Mouse (Mus musculus) cerebral cortex, adult 2 months (tissue): Measurements from ENCODE around the gene Folr2.

Experiments used
- WGBS: fragments of 180-500 bp; shearing (Covaris S2); methylation state at CpG from one replicate; pipeline ENCODE4 v1.1.7; 2018; 5-methylcytosine and 5-hydroxymethylcytosine counted together

Folr2 gene

DNA sequence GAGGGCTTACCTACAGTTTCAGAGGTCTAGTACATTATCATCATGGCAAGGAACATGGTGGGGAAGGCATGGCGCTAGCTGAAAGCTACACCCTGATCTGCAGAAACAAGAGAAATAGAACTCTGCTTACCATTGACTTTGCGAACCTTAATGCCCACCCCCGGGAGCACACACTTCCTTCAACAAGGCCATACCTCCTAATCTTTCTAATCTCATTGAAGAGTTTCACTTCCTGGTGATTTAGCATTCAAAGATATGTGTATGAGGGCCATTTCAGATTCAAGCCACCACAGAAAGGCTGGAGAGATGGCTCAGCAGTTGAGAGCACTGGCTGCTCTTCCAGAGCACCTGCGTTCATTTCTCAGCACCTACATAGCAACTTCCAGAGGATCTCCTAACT, at the start of gene Folr2:
Gene Folr2 (minus strand): TSS at position 101 of the 400 bp plus-strand sequence.
- WGBS = 94% methylated on average over 4 of the region's 4 CpGs

GRCm38 (mm10) chr7:101906696-101907095, 49.7 kb upstream of the Folr2 start:
- WGBS = 63% methylated on average over 8 of the region's 8 CpGs

- WGBS = 8% methylated on average over 11 of the region's 11 CpGs
Measured at GRCm38 (mm10) chr7:101906287-101906681, 49.3 kb upstream of the Folr2 start, which contains the start of gene Tomt. TSS of gene Tomt (minus strand) at chr7:101906359.

GRCm38 (mm10) chr7:101905561-101906286, 48.7 kb upstream of the Folr2 start, which contains the start of gene Lamtor1:
TSS of gene Lamtor1 (plus strand) at chr7:101905904.
- WGBS = under 1% methylated on average over 61 of the region's 61 CpGs

DNA sequence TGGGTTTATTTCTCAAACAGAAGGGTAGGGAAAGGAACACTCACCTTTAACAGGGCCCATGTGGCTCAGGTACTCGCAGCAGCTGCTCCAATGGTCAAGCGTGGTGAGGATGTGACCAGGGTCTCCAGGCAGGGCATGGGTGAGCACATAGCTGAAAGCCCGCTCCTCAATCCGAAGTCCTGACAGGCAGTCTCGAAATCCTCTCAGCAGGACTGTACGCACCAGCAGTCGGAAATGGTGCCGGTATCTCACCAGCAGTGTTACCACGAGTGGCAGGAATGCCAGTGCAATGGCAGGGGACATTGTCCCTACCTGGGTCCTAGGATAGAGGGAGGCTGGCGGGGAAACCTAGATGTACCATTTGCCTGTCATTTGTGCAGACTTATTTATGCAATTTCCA, 45.0 kb upstream of the Folr2 start:
- 95% methylated on average over 10 of the region's 10 CpGs for WGBS

DNA sequence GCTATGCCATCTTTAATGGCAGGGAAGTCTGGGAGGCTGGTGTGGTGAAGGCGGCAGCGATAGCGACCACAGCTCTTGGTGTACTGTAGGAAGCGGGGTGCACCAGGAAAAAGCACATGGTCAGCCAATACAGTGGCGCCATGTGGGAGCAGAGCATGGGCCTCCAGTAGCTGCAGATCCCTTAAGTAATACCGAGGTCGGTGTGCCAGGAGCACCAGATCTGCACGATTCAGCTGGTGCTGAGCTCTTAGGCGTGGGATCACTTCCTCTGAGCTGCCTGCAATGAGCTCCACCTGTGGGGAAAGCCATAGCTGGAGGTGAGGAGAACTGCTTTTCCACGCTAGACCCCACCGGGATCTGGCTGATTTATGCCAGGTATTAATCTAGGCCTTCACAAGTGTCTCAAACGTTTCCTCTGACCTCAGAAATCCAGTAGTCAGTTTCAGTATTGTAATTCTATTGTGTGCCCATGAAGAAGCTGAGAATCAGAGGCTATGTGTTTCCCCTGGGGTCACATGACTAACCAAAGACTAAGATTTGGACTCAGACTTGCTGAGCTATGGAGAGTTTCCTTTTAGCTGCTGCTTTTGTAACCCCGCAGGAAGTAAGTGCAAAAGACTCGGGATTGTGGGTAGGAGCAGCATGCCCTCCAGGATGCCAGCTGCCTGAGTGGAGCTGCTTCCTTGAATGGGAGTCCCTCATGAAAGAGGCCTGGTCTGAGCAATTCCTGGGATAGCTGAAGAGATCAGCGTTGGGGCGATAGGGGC, 43.5 kb upstream of the Folr2 start:
- WGBS = 90% methylated on average over 16 of the region's 16 CpGs

DNA sequence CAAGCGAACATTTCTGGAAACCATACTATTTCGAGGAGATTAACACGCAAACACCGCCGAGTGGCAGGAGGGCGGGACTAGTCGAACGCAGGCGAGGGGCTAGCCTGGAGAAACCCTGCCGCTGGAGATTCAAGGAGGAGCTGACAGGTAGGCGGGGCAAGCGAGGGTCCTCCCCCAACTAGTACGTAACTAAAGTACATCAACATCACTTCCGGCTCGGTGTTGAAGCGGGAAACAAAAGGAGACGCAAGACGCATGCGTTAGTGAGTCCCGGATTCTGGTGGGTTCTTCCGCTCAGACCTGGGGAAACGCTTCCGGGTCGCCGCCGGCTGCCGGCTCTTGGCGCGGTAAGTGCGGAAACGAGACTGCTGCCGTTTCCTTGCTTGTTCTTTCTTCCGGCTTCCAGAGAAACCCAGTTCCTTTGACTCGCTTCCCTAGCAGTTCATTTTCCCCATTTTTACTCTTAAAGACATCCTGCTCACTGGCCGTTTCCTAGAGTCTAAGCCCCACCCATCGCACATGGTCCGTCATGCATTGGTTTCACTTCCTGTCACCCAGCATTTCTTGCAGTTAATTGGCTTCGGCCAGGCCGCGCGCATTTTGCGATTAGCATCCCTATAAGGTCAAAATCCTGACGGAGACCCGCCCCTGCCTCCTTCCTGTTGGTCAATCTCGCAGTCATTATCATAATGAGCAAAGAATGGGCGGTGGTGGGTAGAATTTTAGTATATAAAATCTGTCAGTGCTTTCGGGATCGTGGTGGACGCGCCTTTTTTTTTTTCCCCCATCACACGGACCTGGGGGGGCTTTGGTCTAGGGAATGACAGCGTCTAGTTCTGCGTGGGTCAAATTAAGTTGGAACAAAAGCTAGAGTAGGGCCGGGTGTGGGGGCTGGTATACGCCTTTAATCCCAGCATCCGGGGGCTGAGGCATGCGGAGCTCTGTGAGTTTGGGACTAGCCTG, 39.4 kb upstream of the Folr2 start:
- WGBS = under 1% methylated on average over 57 of the region's 57 CpGs

DNA sequence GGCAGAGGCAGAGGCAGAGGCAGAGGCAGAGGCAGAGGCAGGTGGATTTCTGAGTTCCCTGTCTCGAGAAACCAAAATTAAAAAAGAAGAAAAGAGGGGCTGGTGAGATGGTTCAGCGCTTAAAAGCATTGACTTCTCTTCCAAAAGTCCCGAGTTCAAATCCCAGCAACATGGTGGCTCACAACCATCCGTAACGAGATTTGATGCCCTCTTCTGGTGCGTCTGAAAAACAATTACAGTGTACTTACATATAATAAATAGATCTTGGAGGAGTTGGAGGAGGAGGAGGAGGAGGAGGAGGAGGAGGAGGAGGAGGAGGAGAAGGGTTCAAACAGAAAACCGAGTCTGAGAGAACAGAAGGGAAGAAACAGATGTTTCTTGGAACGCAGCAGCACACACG, 38.7 kb upstream of the Folr2 start:
- 19% methylated on average over 9 of the region's 9 CpGs for WGBS

DNA sequence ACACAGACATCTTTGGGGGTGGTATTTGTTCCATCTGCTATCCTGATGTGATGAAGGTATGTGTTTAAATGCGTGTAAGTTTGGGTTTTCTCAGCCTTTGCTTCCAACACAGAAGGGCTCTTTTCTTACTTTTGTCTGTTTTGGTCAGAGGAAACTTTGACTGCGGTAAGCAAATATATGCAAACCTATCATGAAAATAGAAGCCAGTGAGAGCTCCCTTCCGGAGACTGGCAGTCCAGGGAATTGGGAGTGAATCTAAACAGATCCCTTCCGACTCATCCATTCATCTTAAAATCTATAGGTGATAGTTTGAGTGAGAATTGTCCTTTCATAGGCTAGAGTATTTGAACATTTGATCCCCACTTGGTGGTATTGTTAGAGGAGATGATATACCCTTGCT, 31.5 kb upstream of the Folr2 start:
- WGBS = 80% methylated on average over 4 of the region's 4 CpGs

DNA sequence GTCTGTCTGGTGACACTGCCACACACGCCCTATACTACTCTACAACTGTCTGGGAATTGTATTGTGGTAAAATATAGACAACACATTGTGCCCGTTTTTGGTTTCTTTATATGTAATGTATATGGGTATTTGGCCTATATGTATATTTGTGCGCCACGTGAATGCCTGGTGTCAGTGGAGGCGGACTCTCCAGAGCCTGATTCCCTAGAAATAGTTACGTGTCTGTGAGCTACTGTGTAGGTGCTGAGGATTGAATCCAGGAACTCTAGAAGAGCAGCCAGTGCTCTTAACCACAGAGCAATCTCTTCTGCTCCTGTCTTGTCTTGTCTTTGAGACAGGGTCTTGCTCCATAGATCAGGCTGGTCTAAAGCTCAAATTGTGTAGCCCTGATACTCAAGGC, 29.3 kb upstream of the Folr2 start:
- 50% methylated on average over 6 of the region's 6 CpGs for WGBS

DNA sequence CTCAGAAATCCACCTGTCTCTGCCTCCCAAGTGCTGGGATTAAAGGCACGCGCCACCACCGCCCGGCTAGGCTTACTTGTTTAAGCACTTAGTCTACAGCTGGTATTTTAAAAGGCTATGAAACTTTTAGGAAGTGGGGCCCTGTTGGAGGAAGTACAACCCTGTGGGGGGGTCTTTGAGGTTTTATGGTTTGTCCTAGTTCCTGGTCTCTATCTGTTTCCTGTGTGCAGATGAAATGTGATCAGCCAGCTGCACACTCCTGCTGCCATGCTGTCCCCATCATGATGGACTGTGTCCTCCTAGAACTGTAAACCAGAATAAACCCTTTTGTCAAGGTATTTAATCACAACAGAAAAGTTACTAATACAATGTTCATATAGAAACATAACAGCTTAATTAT, 27.2 kb upstream of the Folr2 start:
- 99% methylated on average over 4 of the region's 4 CpGs for WGBS

DNA sequence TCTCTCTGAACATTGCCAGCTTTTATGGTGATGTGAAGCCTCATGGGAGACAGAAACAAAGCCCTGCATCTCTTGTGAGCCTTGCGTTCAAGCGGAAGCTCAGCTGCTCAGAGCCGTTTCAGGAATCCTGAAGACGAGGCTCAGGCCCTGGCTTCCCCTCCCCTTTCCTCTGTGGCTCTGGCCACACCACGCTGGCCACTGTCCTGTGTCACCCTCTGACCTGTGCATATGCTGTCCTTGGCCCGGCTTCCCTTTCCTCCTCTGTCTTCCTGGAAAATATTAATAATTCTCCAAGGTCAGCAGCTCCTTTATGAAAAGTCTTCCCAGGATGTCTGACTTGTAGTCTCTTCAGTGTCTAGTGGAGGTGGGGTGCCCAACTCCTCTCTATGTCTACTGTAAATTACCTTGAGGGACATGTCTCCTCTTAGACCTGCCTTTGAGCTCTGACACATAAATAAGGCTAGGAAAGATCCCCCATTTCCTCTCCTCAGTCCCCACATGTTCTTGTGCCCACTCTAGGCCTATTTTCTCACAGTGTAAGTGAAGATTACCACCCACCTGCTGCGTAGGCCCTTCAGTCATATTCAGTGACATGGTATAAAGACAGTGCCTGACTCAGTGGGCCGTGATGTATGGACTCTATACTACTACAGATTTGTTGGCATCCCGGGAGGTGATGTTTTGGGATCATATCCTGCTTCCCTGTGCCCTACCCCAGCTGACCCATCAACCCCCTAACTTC, 25.6 kb upstream of the Folr2 start:
- WGBS = 56% methylated on average over 9 of the region's 9 CpGs

- 52% methylated on average over 4 of the region's 4 CpGs for WGBS
Measured at GRCm38 (mm10) chr7:101880855-101881254, 23.9 kb upstream of the Folr2 start.

GRCm38 (mm10) chr7:101875978-101876377, 19.0 kb upstream of the Folr2 start:
- WGBS = 97% methylated on average over 1 of the region's 1 CpGs

DNA sequence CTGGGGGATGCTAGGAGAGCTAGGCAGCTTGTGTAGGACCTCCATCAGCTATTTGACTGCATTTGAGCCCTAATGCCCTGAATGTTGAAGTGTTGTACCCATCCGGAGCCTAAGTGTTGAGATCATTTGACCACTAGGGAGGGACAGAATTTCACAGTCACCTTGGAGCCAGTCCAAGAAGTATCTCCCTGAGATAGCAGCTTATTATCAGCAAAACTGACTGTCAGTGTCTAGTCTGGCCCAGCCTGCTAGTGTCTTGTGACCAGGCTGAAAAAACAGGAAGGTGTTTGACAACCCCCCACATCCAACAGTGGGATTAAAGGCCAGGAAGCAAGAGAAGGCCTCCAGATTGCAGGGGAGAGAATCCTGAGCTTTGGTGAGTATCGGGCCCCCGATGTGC, 14.3 kb upstream of the Folr2 start:
- WGBS = 76% methylated on average over 3 of the region's 3 CpGs

DNA sequence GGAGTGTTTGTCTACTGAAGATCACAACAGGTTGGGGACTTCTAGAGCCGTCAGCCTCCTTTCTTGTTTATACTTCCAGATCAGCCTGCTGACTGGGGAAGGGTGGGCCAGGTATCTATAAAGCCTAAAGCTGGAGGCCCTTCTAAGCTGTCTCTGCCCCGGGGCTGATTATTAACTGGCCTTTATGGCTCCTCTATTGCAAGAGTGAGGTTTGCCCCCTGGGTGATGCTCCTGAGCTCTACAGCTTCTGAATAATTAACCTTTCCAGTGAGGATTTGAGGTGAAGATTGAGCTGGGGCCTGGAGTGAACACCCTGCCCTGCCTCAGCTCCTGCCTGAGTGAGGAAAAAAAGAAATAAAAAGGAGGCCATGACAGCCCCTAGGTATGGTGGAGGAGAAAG, 13.6 kb upstream of the Folr2 start, which contains the start of gene Folr1:
Gene Folr1 (minus strand): TSS at position 160 of the 400 bp plus-strand sequence.
- WGBS = 85% methylated on average over 2 of the region's 2 CpGs

GRCm38 (mm10) chr7:101869163-101869500, 12.1 kb upstream of the Folr2 start:
- WGBS = 73% methylated on average over 7 of the region's 7 CpGs

DNA sequence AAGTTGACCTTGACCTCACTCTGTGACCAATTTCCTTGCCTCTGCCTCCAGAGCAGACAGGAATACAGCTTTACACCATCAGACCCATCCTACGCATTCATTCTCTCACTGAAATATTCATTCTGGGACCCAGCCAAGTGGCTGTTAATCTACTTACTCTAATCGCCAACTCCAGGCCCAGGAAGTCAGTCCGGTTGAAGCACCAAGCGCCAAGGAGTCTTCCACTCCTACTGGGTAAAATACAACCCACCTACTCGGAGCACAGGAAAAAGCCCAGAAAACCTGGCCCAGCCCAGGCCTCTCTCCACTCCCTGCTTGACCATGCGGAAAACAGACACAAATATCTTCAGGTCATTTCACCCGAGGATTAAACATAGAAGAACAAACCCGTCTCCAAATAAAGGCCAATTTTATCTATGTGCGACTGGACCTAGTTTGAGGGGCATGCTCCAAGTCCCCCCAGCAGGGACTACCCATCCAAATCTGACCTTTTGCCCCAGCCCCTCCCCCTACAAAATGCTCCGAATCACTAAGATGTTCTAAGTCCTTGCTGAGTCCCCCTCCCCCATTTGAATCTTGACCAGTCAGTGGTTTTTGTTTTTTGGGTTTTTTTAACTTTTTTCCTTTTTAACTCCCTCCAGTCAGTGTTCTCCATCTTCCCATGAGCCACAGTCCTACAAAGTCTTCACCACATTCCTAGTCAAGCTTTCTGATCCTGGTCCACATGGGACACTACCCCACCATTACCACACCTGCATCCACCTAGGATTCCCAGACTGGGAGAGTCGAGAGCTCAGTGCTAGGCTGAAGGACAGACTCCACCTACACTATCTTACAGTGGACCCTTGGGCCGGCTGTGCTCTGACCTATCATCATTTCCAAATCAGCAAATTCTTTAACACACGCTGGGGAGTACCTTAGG, 11.5 kb upstream of the Folr2 start:
- WGBS = 73% methylated on average over 13 of the region's 13 CpGs

DNA sequence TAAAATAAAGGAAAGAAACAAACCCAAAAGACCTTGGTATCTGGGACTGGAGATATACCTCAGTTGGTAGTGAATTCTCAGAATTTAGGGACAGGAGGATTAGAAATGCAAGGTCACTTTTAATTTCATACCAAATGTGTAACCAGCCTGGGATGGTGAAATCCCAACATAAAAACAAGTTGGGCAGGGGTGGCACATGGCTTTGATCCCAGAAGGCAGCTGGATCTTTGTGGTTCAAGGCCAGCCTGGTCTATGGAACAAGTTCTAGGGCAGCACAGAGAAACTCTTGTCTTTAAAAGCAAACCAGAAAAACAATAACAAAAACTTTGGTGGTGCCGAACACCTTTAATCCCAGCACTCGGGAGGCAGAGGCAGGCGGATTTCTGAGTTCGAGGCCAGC, 10.5 kb upstream of the Folr2 start:
- 94% methylated on average over 4 of the region's 4 CpGs for whole genome bisulfite sequencing
